Mouse (Mus musculus) liver, embryonic 11.5 days (tissue): Measurements from ENCODE around the gene Snta1. TPM values are rescaled to one million over a fixed set of nuclear protein-coding genes. Genes with fewer than 3 reads are reported as not detected.

Source experiments
- ATAC-seq: fragments of 200-750 bp; cut with Nextera tagmentation; replicated peaks from 2 replicates; pipeline ENCODE4 v1.8.0; 2017; ENCODE audit warnings: moderate number of reproducible peaks, mild to moderate bottlenecking, moderate TSS enrichment, moderate library complexity; ENCODE audit not compliant: low FRiP score
- DNase-seq: peaks from one replicate; pipeline ENCODE4 v3.0.0-alpha.2; 2017; ENCODE audit warnings: low spot score
- H3K27ac ChIP-seq: fragments of 300-500 bp; sonication (generic); 2 replicates; pipeline ENCODE4 v1.5.1; 2014; ENCODE audit warnings: mild to moderate bottlenecking, low read depth, low read length, control low read depth
- H3K27me3 ChIP-seq: fragments of 300-500 bp; sonication (generic); replicated peaks from 2 replicates; pipeline ENCODE4 v1.6.1; 2014; ENCODE audit warnings: low read length, mixed read lengths; ENCODE audit not compliant: control insufficient read depth, insufficient read depth
- H3K36me3 ChIP-seq: fragments of 300-500 bp; sonication (generic); 2 replicates; pipeline ENCODE4 v1.6.1; 2014; ENCODE audit warnings: mild to moderate bottlenecking, low read length, moderate library complexity, mixed read lengths; ENCODE audit not compliant: control insufficient read depth, insufficient read depth
- H3K4me1 ChIP-seq: fragments of 300-500 bp; sonication (generic); replicated peaks from 2 replicates; pipeline ENCODE4 v1.6.1; 2014; ENCODE audit warnings: low read length, mixed read lengths; ENCODE audit not compliant: control insufficient read depth, insufficient read depth
- H3K4me2 ChIP-seq: fragments of 300-500 bp; sonication (generic); 2 replicates; pipeline ENCODE4 v1.6.1; 2014; ENCODE audit warnings: mild to moderate bottlenecking, control low read depth, moderate library complexity
- H3K4me3 ChIP-seq: fragments of 300-500 bp; sonication (generic); 2 replicates; pipeline ENCODE4 v1.5.1; 2014; ENCODE audit warnings: low read depth, low read length, control low read depth
- H3K9ac ChIP-seq: fragments of 300-500 bp; sonication (generic); 2 replicates; pipeline ENCODE4 v1.6.1; 2014; ENCODE audit warnings: low read depth, low read length, control low read depth
- H3K9me3 ChIP-seq: fragments of 300-500 bp; sonication (generic); 2 replicates; pipeline ENCODE4 v1.6.1; 2016; ENCODE audit warnings: low read length, inconsistent platforms, mixed read lengths; ENCODE audit not compliant: control insufficient read depth
- WGBS: fragments of 180-500 bp; shearing (Covaris S2); extraction: QIAGEN DNeasy Blood & Tissue Kit; methylation state at CpG from one replicate; pipeline ENCODE4 v1.1.7; 2014; 5-methylcytosine and 5-hydroxymethylcytosine counted together
- polyA plus RNA-seq: library from polyadenylated mRNA; unstranded; fragments of >200 nt; fragmentation: Nextera tagmentation; extraction: Ambion mirVana; gene quantifications from 2 replicates; pipeline ENCODE4 v1.2.1, GENCODE M21; 2014

Snta1 gene
- polyA plus RNA-seq, 1 experiment from 2014 or later, result 2.4 TPM

DNA sequence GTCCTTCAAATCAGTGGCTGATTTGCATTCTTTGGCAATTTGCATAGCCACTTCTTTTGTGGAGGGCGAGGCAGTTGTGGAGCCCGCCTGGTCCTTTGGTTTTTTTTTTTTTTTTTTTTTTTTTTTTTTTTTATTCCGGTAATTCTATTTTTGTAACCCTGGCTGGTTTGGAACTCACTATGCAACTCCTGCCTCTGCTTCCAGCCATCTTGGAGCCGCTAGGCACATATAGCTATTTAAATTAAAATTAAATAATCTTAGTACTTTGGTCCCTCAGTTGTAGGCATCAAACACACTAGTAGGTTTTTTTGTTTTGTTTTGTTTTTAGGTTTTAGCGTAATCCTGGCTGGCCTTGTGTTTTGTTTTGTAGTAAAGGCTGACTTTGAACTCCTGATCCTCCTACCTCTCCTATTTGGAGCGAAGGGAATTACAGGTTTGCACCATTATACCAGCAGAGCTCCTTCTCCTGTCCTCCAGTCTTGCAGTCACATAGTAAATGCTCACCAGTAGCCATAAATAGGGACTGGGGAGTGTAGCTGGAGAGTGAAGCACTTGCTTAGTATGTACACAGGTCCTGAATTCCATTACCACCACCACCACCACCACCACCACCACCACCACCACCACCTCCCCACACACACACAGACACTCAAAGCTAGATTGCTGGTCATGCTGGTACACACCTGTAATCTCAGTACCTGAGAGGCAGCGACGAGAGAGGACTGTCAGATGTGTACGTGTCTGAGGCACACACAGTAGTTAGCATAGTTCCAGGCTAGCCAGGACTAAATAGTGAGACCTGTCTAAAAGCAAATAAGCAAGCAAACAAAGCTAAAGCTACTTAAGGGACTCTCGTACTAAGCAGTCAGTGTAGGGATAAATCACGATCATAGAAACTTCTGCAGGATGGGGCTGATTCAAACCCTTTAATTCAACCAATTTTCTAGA, 19.3 kb upstream of the Snta1 start:
- 53% methylated on average over 11 of the region's 11 CpGs for WGBS
- peak overlapping the region; percentile 47; the same call in 1 of the 2 replicates for H3K9ac ChIP-seq
- DNase-seq (no peak), ATAC-seq (no peak)
- peaks cover 8% of the 10 kb centered on the region for H3K27me3 ChIP-seq
- no peaks in the 10 kb centered on the region for H3K9me3 ChIP-seq
- peak overlapping the region; percentile 70 for H3K4me2 ChIP-seq
- peak overlapping the region; percentile 46 for H3K4me3 ChIP-seq
- no peaks in the 10 kb centered on the region for H3K4me1 ChIP-seq
- no peak overlapping the region for H3K27ac ChIP-seq
- H3K36me3 ChIP-seq, result no peaks in the 10 kb centered on the region

- H3K4me2 ChIP-seq, result peak overlapping the region; percentile 70
- H3K27ac ChIP-seq, result no peak overlapping the region
- H3K9ac ChIP-seq, result peak overlapping the region; percentile 47; the same call in 1 of the 2 replicates
- no peaks in the 10 kb centered on the region for H3K4me1 ChIP-seq
- DNase-seq (no peak), ATAC-seq (no peak)
- no peaks in the 10 kb centered on the region for H3K9me3 ChIP-seq
- WGBS, result 7% methylated on average over 24 of the region's 25 CpGs
- H3K4me3 ChIP-seq, result peak overlapping the region; percentile 46
- H3K27me3 ChIP-seq, result peaks cover 8% of the 10 kb centered on the region
- H3K36me3 ChIP-seq, result no peaks in the 10 kb centered on the region
These were observed 18.4 kb upstream of the Snta1 start for GRCm38 (mm10) chr2:154426188-154426904.

GRCm38 (mm10) chr2:154425522-154425921, 17.6 kb upstream of the Snta1 start:
- Histone ChIP-seq H3K4me2 (no peak overlapping the region), H3K27me3 (peaks cover 8% of the 10 kb centered on the region), H3K9ac (no peak overlapping the region), H3K36me3 (no peaks in the 10 kb centered on the region), H3K27ac (no peak overlapping the region), H3K9me3 (no peaks in the 10 kb centered on the region), H3K4me3 (no peak overlapping the region), H3K4me1 (no peaks in the 10 kb centered on the region)
- DNase-seq (no peak), ATAC-seq (no peak)
- 86% methylated on average over 3 of the region's 3 CpGs for WGBS

DNA sequence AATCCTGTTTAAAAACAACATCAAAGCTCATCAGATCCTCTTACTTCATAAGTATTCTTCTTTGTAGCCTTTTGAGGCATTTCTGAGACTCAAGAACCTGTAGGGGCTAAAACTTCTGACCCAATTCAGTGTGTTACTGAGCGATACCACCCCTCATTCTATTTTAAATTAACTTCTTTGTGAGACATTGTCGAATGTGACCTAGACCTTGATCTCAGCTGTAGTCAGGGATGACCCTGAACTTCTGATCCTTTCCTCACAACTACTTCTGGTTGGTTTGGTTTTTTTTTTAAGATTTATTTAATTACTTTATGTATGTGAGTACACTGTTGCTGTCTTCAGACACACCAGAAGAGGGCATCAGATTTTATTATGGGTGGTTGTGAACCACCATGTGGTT, 15.6 kb upstream of the Snta1 start:
- no peak overlapping the region for H3K27ac ChIP-seq
- 85% methylated on average over 2 of the region's 2 CpGs for WGBS

DNA sequence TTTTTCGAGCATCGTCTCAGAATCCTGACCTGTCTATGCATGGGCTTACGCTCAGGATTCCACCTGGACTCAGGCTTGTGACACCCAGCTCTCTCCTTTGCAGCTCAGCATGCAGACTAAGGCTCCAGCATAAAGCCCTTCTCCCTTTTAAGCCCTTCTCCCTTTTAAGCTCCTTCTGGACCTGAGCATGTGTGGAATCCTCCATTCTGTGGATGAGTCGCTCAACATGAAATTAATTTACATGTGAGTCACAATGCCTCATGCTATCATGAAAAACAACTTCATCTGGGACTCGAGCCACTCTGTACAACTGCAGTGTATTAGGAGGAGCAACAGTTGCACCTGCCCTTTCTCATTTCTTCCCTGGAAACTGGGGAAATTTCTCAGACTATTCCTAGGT, 14.3 kb upstream of the Snta1 start:
- H3K27ac ChIP-seq, result no peak overlapping the region
- H3K36me3 ChIP-seq, result no peaks in the 10 kb centered on the region
- H3K27me3 ChIP-seq, result no peaks in the 10 kb centered on the region; the same call in none of the 2 replicates
- no peak overlapping the region for H3K4me2 ChIP-seq
- no peak overlapping the region for H3K9ac ChIP-seq
- H3K4me3 ChIP-seq, result no peak overlapping the region
- 76% methylated on average over 5 of the region's 5 CpGs for WGBS
- H3K9me3 ChIP-seq, result no peaks in the 10 kb centered on the region
- DNase-seq (no peak), ATAC-seq (no peak)
- no peaks in the 10 kb centered on the region for H3K4me1 ChIP-seq

More for the DNA sequence above, 15.6 kb upstream of the Snta1 start:
- H3K27me3 ChIP-seq, result peaks cover 8% of the 10 kb centered on the region
- H3K4me2 ChIP-seq, result no peak overlapping the region
- H3K9ac ChIP-seq, result no peak overlapping the region
- ATAC-seq (no peak), DNase-seq (no peak)
- H3K4me3 ChIP-seq, result no peak overlapping the region
- H3K4me1 ChIP-seq, result no peaks in the 10 kb centered on the region
- H3K9me3 ChIP-seq, result no peaks in the 10 kb centered on the region
- no peaks in the 10 kb centered on the region for H3K36me3 ChIP-seq

GRCm38 (mm10) chr2:154420942-154421731, 13.2 kb upstream of the Snta1 start:
- DNase-seq (no peak), ATAC-seq (no peak)

GRCm38 (mm10) chr2:154419631-154420515, 12.0 kb upstream of the Snta1 start:
- no peaks in the 10 kb centered on the region; the same call in 1 of the 2 replicates for H3K27me3 ChIP-seq
- DNase-seq, result no peak
- 89% methylated on average over 9 of the region's 9 CpGs for WGBS

More at GRCm38 (mm10) chr2:154420942-154421731, 13.2 kb upstream of the Snta1 start:
- H3K27me3 ChIP-seq, result no peaks in the 10 kb centered on the region; the same call in 1 of the 2 replicates
- H3K27ac ChIP-seq, result no peak overlapping the region
- no peak overlapping the region for H3K9ac ChIP-seq
- H3K4me3 ChIP-seq, result no peak overlapping the region
- no peaks in the 10 kb centered on the region for H3K36me3 ChIP-seq
- H3K9me3 ChIP-seq, result no peaks in the 10 kb centered on the region
- H3K4me1 ChIP-seq, result no peaks in the 10 kb centered on the region
- H3K4me2 ChIP-seq, result no peak overlapping the region
- 56% methylated on average over 7 of the region's 7 CpGs for WGBS

More at GRCm38 (mm10) chr2:154419631-154420515, 12.0 kb upstream of the Snta1 start:
- ATAC-seq, result no peak
- Histone ChIP-seq H3K9me3 (no peaks in the 10 kb centered on the region), H3K36me3 (no peaks in the 10 kb centered on the region), H3K9ac (no peak overlapping the region), H3K27ac (no peak overlapping the region), H3K4me1 (no peaks in the 10 kb centered on the region), H3K4me3 (no peak overlapping the region), H3K4me2 (no peak overlapping the region)
